Mouse (Mus musculus) midbrain, embryonic 10.5 days (tissue): ENCODE measurements around the gene Gpr183. TPM values are rescaled to one million over a fixed set of nuclear protein-coding genes. Genes with fewer than 3 reads are reported as not detected.

Experiments used
- DNase-seq: peaks from one replicate; pipeline ENCODE4 v3.0.0-alpha.2; 2017; ENCODE audit warnings: low spot score
- H3K27ac ChIP-seq: fragments of 300-500 bp; sonication (generic); replicated peaks from 2 replicates; pipeline ENCODE4 v1.5.1; 2016; ENCODE audit warnings: mild to moderate bottlenecking
- H3K27me3 ChIP-seq: fragments of 300-500 bp; sonication (generic); 2 replicates; pipeline ENCODE4 v1.6.1; 2016; ENCODE audit warnings: low read depth, mild to moderate bottlenecking; ENCODE audit not compliant: poor library complexity, severe bottlenecking
- H3K36me3 ChIP-seq: fragments of 300-500 bp; sonication (generic); 2 replicates; pipeline ENCODE4 v1.6.1; 2016; ENCODE audit warnings: mild to moderate bottlenecking, moderate library complexity
- H3K4me1 ChIP-seq: fragments of 300-500 bp; sonication (generic); 2 replicates; pipeline ENCODE4 v1.6.1; 2016
- H3K4me3 ChIP-seq: fragments of 300-500 bp; sonication (generic); 2 replicates; pipeline ENCODE4 v1.5.1; 2016; ENCODE audit warnings: mild to moderate bottlenecking, moderate library complexity
- H3K9me3 ChIP-seq: fragments of 300-500 bp; sonication (generic); replicated peaks from 2 replicates; pipeline ENCODE4 v1.6.1; 2016; ENCODE audit warnings: mild to moderate bottlenecking
- WGBS: fragments of 180-500 bp; shearing (Covaris S2); methylation state at CpG from one replicate; pipeline ENCODE4 v1.1.7; 2016; 5-methylcytosine and 5-hydroxymethylcytosine counted together
- polyA plus RNA-seq: library from polyadenylated mRNA; unstranded; fragments of >200 nt; fragmentation: Nextera tagmentation; extraction: Ambion mirVana; gene quantifications from 2 replicates; pipeline ENCODE4 v1.2.1, GENCODE M21; 2016

Gene Gpr183
- polyA plus RNA-seq, 1 experiment from 2014 or later = 1.9 TPM

DNA sequence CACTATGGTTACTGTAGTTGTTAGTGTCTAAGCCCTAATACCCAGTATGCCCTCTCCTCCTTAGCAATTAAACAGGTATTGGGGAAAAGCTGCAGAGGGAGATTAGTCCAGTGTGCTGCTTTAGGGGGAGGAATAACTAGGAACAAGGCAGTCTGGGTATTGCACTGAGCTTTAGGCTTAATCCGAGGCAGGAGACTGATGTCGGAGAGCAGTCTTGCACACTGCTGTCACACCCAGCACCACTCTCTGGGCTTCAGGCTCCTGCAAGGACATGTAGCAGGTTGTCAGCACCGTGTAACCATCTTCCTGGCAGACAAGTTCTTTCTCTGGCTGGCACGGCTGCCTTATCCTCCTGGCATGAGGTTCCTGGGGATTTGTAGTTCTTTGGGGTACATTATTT lies 32.8 kb downstream of the Gpr183 start:
- WGBS = 88% methylated on average over 4 of the region's 4 CpGs
- no peak for DNase-seq
- no peak overlapping the region; the same call in 1 of the 2 replicates for H3K27ac ChIP-seq
- peaks cover 8% of the 10 kb centered on the region for H3K4me1 ChIP-seq
- H3K4me3 ChIP-seq = no peak overlapping the region
- H3K9me3 ChIP-seq = peaks cover 7% of the 10 kb centered on the region; the same call in 1 of the 2 replicates
- H3K27me3 ChIP-seq = no peaks in the 10 kb centered on the region
- H3K36me3 ChIP-seq = peaks cover 30% of the 10 kb centered on the region

DNA sequence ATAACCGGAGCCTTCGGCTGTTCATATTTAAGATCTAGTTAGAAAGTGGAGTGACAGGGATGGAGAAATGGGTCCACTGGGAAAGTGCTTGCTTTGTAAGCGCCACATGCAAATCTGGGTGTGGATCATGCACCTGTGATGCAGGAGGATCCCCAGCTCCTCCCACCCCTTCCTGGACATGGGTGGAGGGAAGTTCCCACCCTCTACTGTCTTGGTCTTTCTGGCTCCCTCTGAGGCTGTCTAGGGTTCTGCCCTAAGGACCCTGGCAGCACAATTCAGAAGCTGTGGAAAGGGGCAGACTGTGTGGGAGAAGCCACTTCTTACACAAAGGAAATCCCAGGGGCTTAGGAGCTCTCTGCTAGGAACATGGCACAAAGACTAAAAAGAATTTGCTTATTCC lies 33.4 kb downstream of the Gpr183 start:
- H3K27me3 ChIP-seq = no peaks in the 10 kb centered on the region
- no peak for DNase-seq
- H3K27ac ChIP-seq = peak overlapping the region; percentile 25; the same call in 1 of the 2 replicates
- H3K9me3 ChIP-seq = peaks cover 7% of the 10 kb centered on the region; the same call in 1 of the 2 replicates
- WGBS = 91% methylated on average over 3 of the region's 3 CpGs
- peaks cover 30% of the 10 kb centered on the region for H3K36me3 ChIP-seq
- H3K4me3 ChIP-seq = no peak overlapping the region
- peaks cover 8% of the 10 kb centered on the region for H3K4me1 ChIP-seq

DNA sequence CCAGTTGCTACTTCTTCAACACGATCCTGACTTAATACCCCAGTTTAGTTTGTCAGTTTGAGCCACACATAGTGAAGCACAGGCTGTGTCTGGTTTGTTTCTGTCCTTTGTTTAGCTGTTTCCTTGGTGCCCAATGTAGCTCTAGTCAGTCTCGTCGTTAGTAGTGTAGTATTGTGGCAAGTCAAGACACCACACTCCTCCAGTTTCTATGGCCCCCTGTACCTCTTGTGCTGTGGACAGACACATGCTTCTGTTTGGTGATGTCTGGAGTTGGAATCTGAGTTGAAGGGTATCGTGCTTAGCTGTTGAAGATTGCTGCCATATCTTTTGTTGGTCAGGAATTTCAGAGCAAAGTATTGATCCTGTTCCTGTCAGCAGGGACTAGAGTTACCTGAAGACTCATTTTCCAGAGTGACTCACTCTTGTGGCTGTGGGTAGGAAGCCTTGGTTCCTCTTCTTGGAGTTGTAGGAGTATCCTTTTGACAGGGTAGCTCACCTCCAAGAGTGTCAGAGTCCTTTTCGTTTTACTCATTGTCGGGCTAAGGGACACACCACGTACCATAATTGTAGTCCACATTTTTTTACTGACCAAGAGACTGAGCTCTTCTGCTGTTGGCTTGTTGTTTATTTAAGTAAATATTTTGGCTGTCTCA lies 34.1 kb downstream of the Gpr183 start:
- Histone ChIP-seq H3K27ac (no peak overlapping the region), H3K4me3 (no peak overlapping the region), H3K9me3 (peaks cover 7% of the 10 kb centered on the region; the same call in 1 of the 2 replicates), H3K4me1 (peaks cover 8% of the 10 kb centered on the region), H3K36me3 (peaks cover 24% of the 10 kb centered on the region), H3K27me3 (no peaks in the 10 kb centered on the region)
- DNase-seq = no peak
- WGBS = 87% methylated on average over 7 of the region's 7 CpGs

DNA sequence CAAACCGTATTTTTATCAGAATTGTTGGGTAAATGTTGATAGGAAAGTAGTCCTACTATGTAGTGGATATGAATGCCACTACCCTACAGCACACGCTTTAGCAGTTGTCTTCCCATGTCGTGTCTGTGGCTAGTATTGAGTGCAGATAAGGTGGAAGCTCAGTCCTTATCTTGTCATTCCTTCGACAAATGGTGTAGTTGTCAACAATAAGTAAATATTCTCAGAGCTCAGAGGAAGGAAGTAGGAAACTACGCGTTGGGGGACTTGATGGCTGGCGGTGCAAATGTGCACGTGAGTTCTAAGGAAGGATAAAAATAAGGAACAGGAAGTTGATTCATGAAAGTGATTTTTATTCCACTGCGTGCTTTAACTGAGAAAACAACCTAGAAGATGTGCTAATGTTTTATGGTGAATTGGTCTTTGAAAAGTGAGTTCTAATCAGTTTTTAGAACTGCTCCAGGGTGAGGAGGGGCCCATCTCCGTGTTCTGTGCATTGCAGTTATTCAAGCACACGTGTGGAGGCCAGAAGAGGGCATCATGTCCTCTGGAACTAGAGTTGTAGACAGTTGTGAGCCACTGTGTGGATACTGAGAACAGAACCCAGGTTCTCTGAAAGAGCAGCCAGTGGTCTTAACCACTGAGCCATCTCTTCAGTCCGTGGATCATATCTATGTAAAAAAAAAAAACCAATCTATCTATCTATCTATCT lies 35.6 kb downstream of the Gpr183 start:
- H3K4me1 ChIP-seq = peaks cover 8% of the 10 kb centered on the region
- WGBS = 89% methylated on average over 12 of the region's 12 CpGs
- no peak overlapping the region for H3K27ac ChIP-seq
- no peaks in the 10 kb centered on the region for H3K27me3 ChIP-seq
- no peak for DNase-seq
- peaks cover 10% of the 10 kb centered on the region for H3K36me3 ChIP-seq
- H3K9me3 ChIP-seq = no peaks in the 10 kb centered on the region
- H3K4me3 ChIP-seq = no peak overlapping the region

DNA sequence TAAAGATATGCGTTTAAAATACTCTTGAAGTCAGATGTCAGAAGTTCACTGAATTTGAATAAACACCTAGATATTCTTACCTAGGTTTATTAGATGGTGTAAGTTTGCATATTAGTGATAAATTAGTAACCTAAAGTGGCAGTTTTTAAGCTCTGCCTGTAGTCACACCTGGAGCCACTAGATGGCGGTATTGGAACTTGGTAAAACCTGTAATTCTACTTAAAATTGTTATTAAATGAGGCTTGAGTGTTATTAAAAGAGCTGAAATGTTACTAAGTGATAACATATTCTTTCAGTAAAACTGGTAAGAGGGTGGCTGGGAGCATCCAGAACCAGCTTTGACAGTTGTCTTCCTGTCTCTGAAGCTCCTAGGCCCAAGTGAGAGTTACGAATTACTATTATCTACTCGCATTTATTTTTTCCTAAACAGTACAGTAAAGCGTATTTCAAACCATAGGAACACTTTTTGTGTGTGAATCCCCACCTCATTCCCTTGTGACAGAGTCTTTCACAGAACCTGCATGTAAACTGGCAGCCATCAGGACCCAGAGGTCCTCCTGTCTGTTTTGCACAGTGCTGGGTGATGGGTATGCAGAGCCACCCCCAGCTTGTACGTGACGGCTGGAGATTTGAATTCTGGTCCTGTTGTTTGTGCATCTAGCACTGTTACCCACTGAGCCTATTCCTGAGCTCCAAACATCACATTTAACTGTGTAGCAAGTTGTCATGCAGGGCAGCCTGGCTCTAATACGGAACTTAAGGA lies 36.4 kb downstream of the Gpr183 start:
- H3K4me3 ChIP-seq = no peak overlapping the region
- no peaks in the 10 kb centered on the region for H3K9me3 ChIP-seq
- no peaks in the 10 kb centered on the region for H3K27me3 ChIP-seq
- 72% methylated on average over 8 of the region's 8 CpGs for WGBS
- peak; percentile 27 for DNase-seq
- H3K36me3 ChIP-seq = peaks cover 2% of the 10 kb centered on the region
- peaks cover 8% of the 10 kb centered on the region for H3K4me1 ChIP-seq
- H3K27ac ChIP-seq = no peak overlapping the region

DNA sequence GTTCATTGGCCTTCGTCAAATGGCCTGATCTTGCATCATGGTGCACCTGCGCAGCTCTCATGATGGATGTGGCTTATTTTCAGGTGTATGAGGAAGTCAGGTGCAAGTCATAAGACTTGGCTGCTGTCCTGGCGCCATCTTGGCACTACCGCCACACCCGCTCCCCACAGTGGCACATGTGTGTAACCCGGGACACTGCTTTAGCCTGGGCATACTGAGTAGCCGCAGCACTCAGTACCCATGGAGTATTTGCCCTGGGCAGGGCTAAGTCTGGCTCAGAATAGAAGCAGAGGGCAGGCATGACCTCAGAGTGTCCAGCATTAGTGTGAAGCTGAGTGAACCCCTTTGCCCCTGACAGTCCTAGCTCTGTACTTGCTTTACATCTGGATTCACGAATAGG lies 37.5 kb downstream of the Gpr183 start:
- H3K9me3 ChIP-seq = no peaks in the 10 kb centered on the region
- H3K4me3 ChIP-seq = no peak overlapping the region
- H3K27me3 ChIP-seq = no peaks in the 10 kb centered on the region
- no peak overlapping the region for H3K27ac ChIP-seq
- 94% methylated on average over 8 of the region's 8 CpGs for WGBS
- peaks cover 8% of the 10 kb centered on the region for H3K4me1 ChIP-seq
- no peak for DNase-seq
- no peaks in the 10 kb centered on the region; the same call in 1 of the 2 replicates for H3K36me3 ChIP-seq

DNA sequence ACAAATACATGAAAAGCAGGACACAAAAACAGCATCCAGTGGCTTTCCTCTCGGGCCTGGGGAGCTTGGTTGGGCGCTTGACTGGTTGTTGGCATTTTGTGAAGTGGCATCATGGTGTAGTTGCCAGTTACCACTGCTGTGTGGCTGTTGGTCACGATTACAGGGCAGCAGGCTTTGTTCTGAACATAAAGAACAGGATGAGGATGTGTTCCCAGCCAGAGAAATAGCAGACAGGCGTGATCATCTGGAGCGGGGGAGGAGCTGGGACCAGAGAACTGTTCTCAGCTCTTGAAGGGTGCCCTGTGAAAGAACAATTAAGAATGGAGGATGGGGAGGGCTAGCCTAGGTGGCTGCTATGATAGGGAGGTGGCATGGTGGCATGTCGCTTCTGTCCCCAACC lies 38.1 kb downstream of the Gpr183 start:
- H3K4me3 ChIP-seq = no peak overlapping the region
- H3K4me1 ChIP-seq = peaks cover 5% of the 10 kb centered on the region
- 84% methylated on average over 6 of the region's 6 CpGs for WGBS
- H3K27ac ChIP-seq = no peak overlapping the region
- DNase-seq = no peak
- H3K27me3 ChIP-seq = no peaks in the 10 kb centered on the region
- no peaks in the 10 kb centered on the region; the same call in 1 of the 2 replicates for H3K36me3 ChIP-seq
- no peaks in the 10 kb centered on the region for H3K9me3 ChIP-seq

DNA sequence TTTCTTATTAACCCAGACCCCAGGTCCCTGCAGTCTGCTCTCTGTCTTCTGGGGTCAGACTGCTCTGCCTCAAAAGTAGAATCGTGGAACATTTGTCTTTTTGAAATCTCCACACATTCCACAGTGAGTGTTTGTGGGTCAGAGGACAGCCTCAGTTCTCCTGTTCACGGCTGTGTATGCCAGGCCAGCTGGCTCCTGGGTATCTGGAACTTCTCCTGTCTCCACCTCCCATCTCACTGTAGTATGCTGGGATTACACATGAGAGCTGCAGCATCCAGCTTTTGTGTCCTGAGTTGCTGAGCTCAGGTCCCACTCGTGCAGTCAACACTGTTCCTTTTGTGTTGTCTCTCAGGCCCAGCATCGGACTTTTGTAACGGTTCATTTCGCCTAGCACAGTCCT lies 40.1 kb downstream of the Gpr183 start:
- H3K36me3 ChIP-seq = peaks cover 7% of the 10 kb centered on the region; the same call in 1 of the 2 replicates
- no peak overlapping the region; the same call in 1 of the 2 replicates for H3K27ac ChIP-seq
- no peak overlapping the region for H3K4me3 ChIP-seq
- no peaks in the 10 kb centered on the region for H3K4me1 ChIP-seq
- no peaks in the 10 kb centered on the region for H3K27me3 ChIP-seq
- no peak for DNase-seq
- H3K9me3 ChIP-seq = no peaks in the 10 kb centered on the region
- 90% methylated on average over 6 of the region's 6 CpGs for WGBS

DNA sequence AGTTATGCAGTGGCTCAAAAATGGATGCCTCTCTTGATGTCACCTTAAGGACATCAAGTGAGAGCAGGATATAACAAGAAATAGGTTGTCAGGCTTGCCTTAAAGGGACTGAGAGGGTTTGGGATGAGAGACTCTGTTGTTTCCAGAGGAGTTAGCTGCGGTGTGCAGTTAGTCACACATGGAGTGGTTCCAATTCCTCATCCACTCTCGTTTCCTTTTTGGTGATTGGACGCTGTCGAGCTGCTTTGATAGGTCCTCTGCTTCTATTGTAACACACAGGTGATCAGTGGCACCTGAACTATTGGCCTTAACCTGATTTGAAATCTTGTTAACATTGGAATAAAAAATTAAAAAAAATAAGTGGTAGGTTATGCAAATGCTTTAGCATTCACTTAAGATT lies 42.3 kb downstream of the Gpr183 start:
- no peak overlapping the region for H3K27ac ChIP-seq
- DNase-seq = no peak
- WGBS = 92% methylated on average over 4 of the region's 4 CpGs

DNA sequence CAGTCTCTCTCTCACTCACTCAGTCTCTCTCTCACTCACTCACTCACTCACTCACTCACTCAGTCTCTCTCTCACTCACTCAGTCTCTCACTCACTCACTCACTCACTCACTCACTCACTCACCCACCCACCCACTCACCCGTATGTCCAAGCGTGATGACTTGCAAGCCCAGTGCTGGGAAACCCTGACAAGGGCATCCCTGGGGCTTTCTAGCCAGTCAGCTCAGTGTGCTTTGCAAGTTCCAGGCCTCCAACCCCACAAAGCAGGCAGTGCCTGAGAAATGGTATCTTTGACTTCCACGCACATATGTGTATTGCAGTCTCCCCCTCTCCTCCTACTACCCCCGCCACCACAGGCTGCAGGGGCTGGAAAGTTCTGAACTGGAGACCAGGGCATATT lies 43.0 kb downstream of the Gpr183 start:
- Histone ChIP-seq H3K27me3 (no peaks in the 10 kb centered on the region), H3K36me3 (peaks cover 20% of the 10 kb centered on the region), H3K4me1 (no peaks in the 10 kb centered on the region), H3K4me3 (no peak overlapping the region), H3K9me3 (no peaks in the 10 kb centered on the region), H3K27ac (no peak overlapping the region)
- DNase-seq = no peak
- WGBS = 94% methylated on average over 4 of the region's 4 CpGs

More for the DNA sequence above, 42.3 kb downstream of the Gpr183 start:
- Histone ChIP-seq H3K4me1 (no peaks in the 10 kb centered on the region), H3K4me3 (no peak overlapping the region), H3K27me3 (no peaks in the 10 kb centered on the region), H3K36me3 (peaks cover 13% of the 10 kb centered on the region), H3K9me3 (no peaks in the 10 kb centered on the region)

DNA sequence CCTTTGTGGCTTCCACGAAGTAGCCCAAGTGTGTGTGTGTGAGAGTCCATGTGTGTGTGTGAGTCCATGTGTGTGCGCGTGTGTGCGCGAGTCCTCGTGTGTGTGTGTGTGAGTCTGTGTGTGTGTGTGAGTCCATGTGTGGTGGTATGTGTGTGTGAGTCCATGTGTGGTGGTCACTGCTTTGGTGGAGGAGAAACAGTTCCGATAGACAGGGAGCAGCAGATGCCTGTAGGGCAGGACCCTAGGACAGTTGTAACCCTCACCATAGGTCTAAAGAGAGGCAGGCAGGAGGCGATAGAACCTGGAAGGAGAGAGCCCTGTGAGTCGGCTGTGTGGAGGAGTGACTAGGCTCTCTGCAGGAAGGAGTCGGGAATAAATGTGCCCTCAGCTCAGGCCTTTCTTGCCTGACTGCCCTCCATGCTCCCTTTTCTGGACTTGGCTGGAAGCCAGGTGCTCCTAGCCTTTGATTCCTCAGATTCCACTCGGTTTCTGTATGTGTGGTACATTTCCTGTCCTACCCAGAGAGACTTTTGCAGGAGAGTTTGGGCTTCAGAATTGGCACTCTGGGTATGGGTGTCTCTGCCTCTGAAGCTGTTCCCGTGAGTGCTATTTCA lies 44.4 kb downstream of the Gpr183 start:
- DNase-seq = no peak
- Histone ChIP-seq H3K4me1 (no peaks in the 10 kb centered on the region), H3K36me3 (peaks cover 34% of the 10 kb centered on the region), H3K9me3 (no peaks in the 10 kb centered on the region), H3K27ac (no peak overlapping the region), H3K27me3 (no peaks in the 10 kb centered on the region), H3K4me3 (no peak overlapping the region)
- 90% methylated on average over 12 of the region's 12 CpGs for WGBS

DNA sequence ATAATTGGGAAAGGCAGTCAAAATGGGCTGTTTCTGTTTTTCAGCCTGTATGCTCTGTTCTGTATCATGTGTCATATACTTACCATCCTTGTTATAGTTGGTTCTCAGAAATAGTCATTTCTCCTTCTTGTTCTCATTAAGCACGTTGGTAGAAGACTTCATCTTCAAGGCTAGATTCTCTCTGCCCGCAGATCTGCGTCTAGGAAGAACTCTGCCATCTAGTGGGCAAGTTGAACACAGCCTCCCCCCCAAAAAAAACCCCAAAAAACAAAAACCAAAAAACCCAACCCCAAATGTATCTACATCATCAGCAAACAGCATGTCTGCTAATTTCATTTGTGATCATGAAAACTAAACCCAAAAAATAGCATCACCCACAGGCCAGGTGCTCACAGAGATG lies 45.2 kb downstream of the Gpr183 start:
- no peak overlapping the region for H3K27ac ChIP-seq
- WGBS = 59% methylated on average over 3 of the region's 3 CpGs
- DNase-seq = no peak
- no peaks in the 10 kb centered on the region for H3K4me1 ChIP-seq
- no peaks in the 10 kb centered on the region for H3K27me3 ChIP-seq
- peaks cover 34% of the 10 kb centered on the region for H3K36me3 ChIP-seq
- no peaks in the 10 kb centered on the region for H3K9me3 ChIP-seq
- H3K4me3 ChIP-seq = no peak overlapping the region
